Mouse (Mus musculus): ENCODE data around the gene Rbfox2. TPM values are rescaled to one million over a fixed set of nuclear protein-coding genes. Genes with fewer than 3 reads are reported as not detected.

The Rbfox2 gene
- polyA plus RNA-seq, 1 experiment from 2014 or later, result 81.9 TPM

DNA sequence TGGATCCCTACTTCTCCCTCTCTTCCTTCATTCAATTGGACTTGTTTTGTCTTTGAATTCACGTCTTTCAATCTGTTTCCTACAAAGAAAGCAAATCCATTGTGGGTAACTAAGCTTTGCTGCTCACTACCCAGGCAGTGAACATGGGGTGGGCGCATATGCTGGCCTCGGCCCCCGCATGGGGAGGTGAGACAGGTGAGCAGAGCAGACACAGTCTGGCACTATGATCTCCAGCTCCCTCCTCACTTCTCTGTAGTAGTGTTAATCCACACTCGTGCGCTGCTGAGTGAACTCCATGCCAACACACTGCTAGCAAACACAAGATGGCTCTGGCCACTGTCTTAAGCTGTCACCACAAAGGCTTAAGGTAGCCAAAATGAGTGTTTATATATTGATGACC is 209.4 kb downstream of the Rbfox2 start:
- ATAC-seq (replicated peaks; ENCODE audit: insufficient number of reproducible peaks, low FRiP score, low TSS enrichment, low read depth) (no peak), DNase-seq (ENCODE audit: low spot score) (no peak)
- H3K27ac ChIP-seq (replicated peaks; ENCODE audit: low read depth, low read length), result no peak overlapping the region
- H3K4me1 ChIP-seq (ENCODE audit: control insufficient read depth, insufficient read depth, low read length), result no peaks in the 10 kb centered on the region
- H3K4me3 ChIP-seq (ENCODE audit: low read depth, low read length), result no peak overlapping the region
- no peaks in the 10 kb centered on the region for H3K9me3 ChIP-seq (replicated peaks; ENCODE audit: control insufficient read depth, low read length)
- H3K36me3 ChIP-seq (replicated peaks; ENCODE audit: control insufficient read depth, insufficient read depth, low read depth, low read length), result peaks cover 11% of the 10 kb centered on the region
- no peak overlapping the region for H3K4me2 ChIP-seq (ENCODE audit: low read depth, low read length)
- no peak overlapping the region for H3K9ac ChIP-seq (replicated peaks; ENCODE audit: low read length)
- WGBS, result 90% methylated on average over 6 of the region's 6 CpGs
- H3K27me3 ChIP-seq (ENCODE audit: control insufficient read depth, insufficient read depth, low read length), result no peaks in the 10 kb centered on the region

GRCm38 (mm10) chr15:77095216-77095615 is 211.6 kb downstream of the Rbfox2 start:
- Histone ChIP-seq H3K4me3 (ENCODE audit: low read depth, low read length) (no peak overlapping the region), H3K9me3 (replicated peaks; ENCODE audit: control insufficient read depth, low read length) (no peaks in the 10 kb centered on the region), H3K27ac (replicated peaks; ENCODE audit: low read depth, low read length) (no peak overlapping the region), H3K27me3 (ENCODE audit: control insufficient read depth, insufficient read depth, low read length) (no peaks in the 10 kb centered on the region), H3K4me1 (ENCODE audit: control insufficient read depth, insufficient read depth, low read length) (no peaks in the 10 kb centered on the region), H3K36me3 (replicated peaks; ENCODE audit: control insufficient read depth, insufficient read depth, low read depth, low read length) (peaks cover 11% of the 10 kb centered on the region), H3K4me2 (ENCODE audit: low read depth, low read length) (no peak overlapping the region), H3K9ac (replicated peaks; ENCODE audit: low read length) (no peak overlapping the region)
- WGBS, result 98% methylated on average over 1 of the region's 1 CpGs
- DNase-seq (ENCODE audit: low spot score) (no peak), ATAC-seq (replicated peaks; ENCODE audit: insufficient number of reproducible peaks, low FRiP score, low TSS enrichment, low read depth) (no peak)

GRCm38 (mm10) chr15:77094431-77094830 is 212.4 kb downstream of the Rbfox2 start:
- WGBS, result 94% methylated on average over 13 of the region's 13 CpGs

GRCm38 (mm10) chr15:77091394-77091793 is 215.4 kb downstream of the Rbfox2 start:
- 81% methylated on average over 4 of the region's 4 CpGs for WGBS
- H3K27me3 ChIP-seq (ENCODE audit: control insufficient read depth, insufficient read depth, low read length), result no peaks in the 10 kb centered on the region
- H3K27ac ChIP-seq (replicated peaks; ENCODE audit: low read depth, low read length), result no peak overlapping the region
- no peaks in the 10 kb centered on the region for H3K4me1 ChIP-seq (ENCODE audit: control insufficient read depth, insufficient read depth, low read length)
- ATAC-seq (replicated peaks; ENCODE audit: insufficient number of reproducible peaks, low FRiP score, low TSS enrichment, low read depth) (no peak), DNase-seq (ENCODE audit: low spot score) (no peak)
- no peaks in the 10 kb centered on the region for H3K9me3 ChIP-seq (replicated peaks; ENCODE audit: control insufficient read depth, low read length)
- no peak overlapping the region for H3K4me3 ChIP-seq (ENCODE audit: low read depth, low read length)
- no peak overlapping the region for H3K9ac ChIP-seq (replicated peaks; ENCODE audit: low read length)
- H3K4me2 ChIP-seq (ENCODE audit: low read depth, low read length), result no peak overlapping the region
- H3K36me3 ChIP-seq (replicated peaks; ENCODE audit: control insufficient read depth, insufficient read depth, low read depth, low read length), result no peaks in the 10 kb centered on the region; the same call in none of the 2 replicates

More at GRCm38 (mm10) chr15:77094431-77094830, 212.4 kb downstream of the Rbfox2 start:
- Histone ChIP-seq H3K27ac (replicated peaks; ENCODE audit: low read depth, low read length) (no peak overlapping the region), H3K36me3 (replicated peaks; ENCODE audit: control insufficient read depth, insufficient read depth, low read depth, low read length) (peaks cover 11% of the 10 kb centered on the region), H3K27me3 (ENCODE audit: control insufficient read depth, insufficient read depth, low read length) (no peaks in the 10 kb centered on the region), H3K4me2 (ENCODE audit: low read depth, low read length) (no peak overlapping the region), H3K4me1 (ENCODE audit: control insufficient read depth, insufficient read depth, low read length) (no peaks in the 10 kb centered on the region), H3K9me3 (replicated peaks; ENCODE audit: control insufficient read depth, low read length) (no peaks in the 10 kb centered on the region), H3K9ac (replicated peaks; ENCODE audit: low read length) (no peak overlapping the region), H3K4me3 (ENCODE audit: low read depth, low read length) (no peak overlapping the region)
- DNase-seq (ENCODE audit: low spot score), result no peak
- ATAC-seq (replicated peaks; ENCODE audit: insufficient number of reproducible peaks, low FRiP score, low TSS enrichment, low read depth), result no peak

- ATAC-seq (replicated peaks; ENCODE audit: insufficient number of reproducible peaks, low FRiP score, low TSS enrichment, low read depth), result no peak
- WGBS, result 85% methylated on average over 5 of the region's 5 CpGs
- Histone ChIP-seq H3K4me1 (ENCODE audit: control insufficient read depth, insufficient read depth, low read length) (no peaks in the 10 kb centered on the region), H3K9ac (replicated peaks; ENCODE audit: low read length) (no peak overlapping the region), H3K36me3 (replicated peaks; ENCODE audit: control insufficient read depth, insufficient read depth, low read depth, low read length) (peaks cover 3% of the 10 kb centered on the region), H3K4me2 (ENCODE audit: low read depth, low read length) (no peak overlapping the region), H3K4me3 (ENCODE audit: low read depth, low read length) (no peak overlapping the region), H3K27ac (replicated peaks; ENCODE audit: low read depth, low read length) (no peak overlapping the region), H3K9me3 (replicated peaks; ENCODE audit: control insufficient read depth, low read length) (no peaks in the 10 kb centered on the region), H3K27me3 (ENCODE audit: control insufficient read depth, insufficient read depth, low read length) (no peaks in the 10 kb centered on the region)
- DNase-seq (ENCODE audit: low spot score), result no peak
Measured at GRCm38 (mm10) chr15:77090531-77090930, 216.3 kb downstream of the Rbfox2 start.

- no peaks in the 10 kb centered on the region for H3K9me3 ChIP-seq (replicated peaks; ENCODE audit: control insufficient read depth, low read length)
- 71% methylated on average over 11 of the region's 11 CpGs for WGBS
- H3K4me3 ChIP-seq (ENCODE audit: low read depth, low read length), result no peak overlapping the region
Measured at GRCm38 (mm10) chr15:77089249-77089648, 217.6 kb downstream of the Rbfox2 start.

DNA sequence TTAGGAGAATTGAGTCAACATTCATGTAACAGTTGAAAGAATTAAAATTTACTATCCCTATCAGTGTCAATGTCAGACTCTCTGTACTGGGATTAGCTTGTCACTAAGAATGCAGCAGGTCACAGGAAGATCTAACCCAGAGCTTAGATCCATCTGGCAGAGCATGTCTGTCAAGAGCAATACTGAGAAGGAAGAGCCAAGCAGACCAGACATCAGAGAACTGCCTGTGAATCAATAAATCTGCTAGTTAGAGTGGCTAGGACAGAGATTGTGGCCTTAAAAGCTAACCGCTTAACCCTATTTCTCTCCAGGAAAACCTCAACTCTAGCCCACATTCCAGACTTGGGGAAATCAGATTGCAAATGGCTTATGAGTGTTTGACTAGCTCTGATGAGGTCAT is 220.3 kb downstream of the Rbfox2 start:
- 94% methylated on average over 1 of the region's 1 CpGs for WGBS
- Histone ChIP-seq H3K9me3 (replicated peaks; ENCODE audit: control insufficient read depth, low read length) (no peaks in the 10 kb centered on the region), H3K27ac (replicated peaks; ENCODE audit: low read depth, low read length) (no peak overlapping the region), H3K9ac (replicated peaks; ENCODE audit: low read length) (no peak overlapping the region), H3K36me3 (replicated peaks; ENCODE audit: control insufficient read depth, insufficient read depth, low read depth, low read length) (peaks cover 3% of the 10 kb centered on the region; the same call in 1 of the 2 replicates), H3K4me1 (ENCODE audit: control insufficient read depth, insufficient read depth, low read length) (no peaks in the 10 kb centered on the region), H3K4me3 (ENCODE audit: low read depth, low read length) (no peak overlapping the region), H3K27me3 (ENCODE audit: control insufficient read depth, insufficient read depth, low read length) (no peaks in the 10 kb centered on the region), H3K4me2 (ENCODE audit: low read depth, low read length) (no peak overlapping the region)
- DNase-seq (ENCODE audit: low spot score) (no peak), ATAC-seq (replicated peaks; ENCODE audit: insufficient number of reproducible peaks, low FRiP score, low TSS enrichment, low read depth) (no peak)

More at GRCm38 (mm10) chr15:77089249-77089648, 217.6 kb downstream of the Rbfox2 start:
- DNase-seq (ENCODE audit: low spot score), result peak; percentile 8
- Histone ChIP-seq H3K27ac (replicated peaks; ENCODE audit: low read depth, low read length) (no peak overlapping the region), H3K36me3 (replicated peaks; ENCODE audit: control insufficient read depth, insufficient read depth, low read depth, low read length) (peaks cover 3% of the 10 kb centered on the region; the same call in 1 of the 2 replicates), H3K4me1 (ENCODE audit: control insufficient read depth, insufficient read depth, low read length) (no peaks in the 10 kb centered on the region), H3K27me3 (ENCODE audit: control insufficient read depth, insufficient read depth, low read length) (no peaks in the 10 kb centered on the region), H3K9ac (replicated peaks; ENCODE audit: low read length) (no peak overlapping the region), H3K4me2 (ENCODE audit: low read depth, low read length) (no peak overlapping the region)
- ATAC-seq (replicated peaks; ENCODE audit: insufficient number of reproducible peaks, low FRiP score, low TSS enrichment, low read depth), result no peak

DNA sequence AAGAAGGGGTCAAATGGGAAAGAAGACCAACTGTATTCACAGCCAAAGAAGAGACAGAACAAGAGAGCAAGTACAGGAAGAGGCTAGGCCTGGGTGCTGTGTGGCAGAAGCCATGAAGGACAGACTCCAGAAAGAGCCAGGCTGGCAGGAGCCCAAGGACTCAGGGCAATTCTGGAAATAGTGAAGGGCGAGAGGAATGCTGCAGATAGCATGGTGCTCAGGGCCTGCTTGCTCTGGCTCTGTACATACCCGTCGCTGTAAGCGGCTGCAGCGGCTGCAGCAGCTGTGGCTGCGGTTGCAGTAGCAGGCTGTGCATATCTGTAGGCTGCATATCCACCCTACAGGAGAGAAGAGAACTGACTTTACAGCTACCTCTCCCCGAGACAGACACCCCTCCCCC is 221.0 kb downstream of the Rbfox2 start:
- WGBS, result 88% methylated on average over 7 of the region's 7 CpGs
- ATAC-seq (replicated peaks; ENCODE audit: insufficient number of reproducible peaks, low FRiP score, low TSS enrichment, low read depth) (no peak), DNase-seq (ENCODE audit: low spot score) (no peak)
- no peak overlapping the region for H3K4me3 ChIP-seq (ENCODE audit: low read depth, low read length)
- peaks cover 3% of the 10 kb centered on the region; the same call in 1 of the 2 replicates for H3K36me3 ChIP-seq (replicated peaks; ENCODE audit: control insufficient read depth, insufficient read depth, low read depth, low read length)
- no peak overlapping the region for H3K4me2 ChIP-seq (ENCODE audit: low read depth, low read length)
- no peak overlapping the region for H3K27ac ChIP-seq (replicated peaks; ENCODE audit: low read depth, low read length)
- H3K27me3 ChIP-seq (ENCODE audit: control insufficient read depth, insufficient read depth, low read length), result no peaks in the 10 kb centered on the region
- H3K4me1 ChIP-seq (ENCODE audit: control insufficient read depth, insufficient read depth, low read length), result no peaks in the 10 kb centered on the region
- H3K9ac ChIP-seq (replicated peaks; ENCODE audit: low read length), result no peak overlapping the region
- H3K9me3 ChIP-seq (replicated peaks; ENCODE audit: control insufficient read depth, low read length), result no peaks in the 10 kb centered on the region

Data from embryonic facial prominence, embryonic 11.5 days (tissue).